Mouse (Mus musculus) liver, adult 2 months (tissue): ENCODE measurements around the gene Rasgrp4.

Source experiments
- CTCF ChIP-seq: fragments of 200-500 bp; IDR thresholded peaks from 2 replicates; pipeline ENCODE4 v1.5.1; 2011; ENCODE audit warnings: low read depth, low read length, control low read depth
- POLR2A ChIP-seq: fragments of 200-500 bp; IDR thresholded peaks from 2 replicates; pipeline ENCODE4 v1.6.1; 2011; ENCODE audit warnings: low read length, control low read depth; ENCODE audit not compliant: insufficient read depth; ENCODE audit errors: extremely low read depth

GRCm38 (mm10) chr7:29134230-29134629, 421 bp upstream of the Rasgrp4 start:
- TF ChIP-seq POLR2A (no peak), CTCF (no peak)
